Mouse (Mus musculus): ENCODE results near the gene Oxsm.

- TF ChIP-seq CTCF (IDR thresholded peaks at IDR 0.05; ENCODE audit: extremely low read depth, insufficient read depth, insufficient read length, insufficient replicate concordance) (no peak), POLR2A (IDR thresholded peaks at IDR 0.05; ENCODE audit: low read depth, low read length) (no peak)
These were observed 48.5 kb downstream of the Oxsm start for GRCm38 (mm10) chr14:16200969-16201638.
